Mouse (Mus musculus): ENCODE results near the gene Kpna1.
A peak's percentile ranks its signal among the peaks of the same experiment; 100 is the strongest.

DNA sequence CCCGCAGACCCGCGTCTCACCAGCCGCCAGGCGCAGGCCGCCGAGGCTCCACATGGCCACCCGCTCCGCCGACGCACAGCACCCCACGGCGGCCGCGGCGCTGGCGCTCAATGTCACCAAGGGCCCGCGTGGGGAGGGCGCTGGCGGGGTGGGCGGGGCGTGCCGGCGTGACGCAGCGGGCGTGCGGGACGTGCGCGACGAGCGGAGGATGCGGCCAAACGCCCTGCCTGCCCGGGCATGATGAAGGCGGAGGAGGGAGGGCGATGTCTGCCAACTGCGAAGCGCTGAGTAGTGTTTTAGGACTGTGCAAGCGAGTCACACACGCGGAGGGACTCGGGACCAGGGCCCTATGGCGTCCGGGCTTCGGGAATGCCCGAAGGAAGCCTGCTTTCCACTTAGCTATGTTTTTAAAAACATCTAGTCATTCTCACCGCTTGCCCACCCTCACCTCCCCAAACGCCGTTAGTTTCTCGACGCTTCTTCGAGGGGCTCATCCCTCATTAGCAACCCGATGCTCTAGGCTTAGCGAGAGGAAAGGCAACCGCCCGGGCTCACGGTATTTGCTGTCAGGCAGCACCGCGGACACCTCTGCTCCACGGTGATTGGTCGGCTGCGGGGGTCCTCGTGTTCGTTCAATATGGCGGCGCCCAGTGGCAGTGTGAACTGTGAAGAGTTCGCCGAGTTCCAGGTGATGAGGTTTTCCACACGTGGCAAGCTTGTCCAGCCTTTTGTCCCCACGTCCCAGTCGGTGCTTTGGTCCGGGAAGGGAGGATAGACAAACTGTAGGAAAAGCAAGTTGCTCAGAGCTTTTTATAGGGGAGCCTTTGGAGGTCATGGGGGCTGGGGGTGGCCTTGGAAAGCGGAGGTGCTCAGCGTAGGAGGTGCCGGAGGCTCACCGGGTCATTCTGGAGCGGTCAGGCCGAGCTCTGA lies 93.2 kb downstream of the Kpna1 start, which contains the start of the genes Fam162a and Ccdc58:
- peak; percentile 51 for TF ChIP-seq CTCF (IDR thresholded peaks at IDR 0.05)
- TF ChIP-seq POLR2A (IDR thresholded peaks at IDR 0.05; ENCODE audit: insufficient read depth, low read depth, low read length), result peak; percentile 98
- TF ChIP-seq EP300 (IDR thresholded peaks at IDR 0.05; ENCODE audit: insufficient read depth, low read depth, low read length), result peak; percentile 9; the same call in 1 of the 2 replicates
